Mouse (Mus musculus) embryo, embryonic 11.5 days (tissue): Measurements from ENCODE around the gene Fos.

Experiments used
- DNase-seq: peaks from one replicate; pipeline ENCODE4 v3.0.0-alpha.2; 2012; ENCODE audit warnings: low read depth, low spot score

Gene Fos

DNA sequence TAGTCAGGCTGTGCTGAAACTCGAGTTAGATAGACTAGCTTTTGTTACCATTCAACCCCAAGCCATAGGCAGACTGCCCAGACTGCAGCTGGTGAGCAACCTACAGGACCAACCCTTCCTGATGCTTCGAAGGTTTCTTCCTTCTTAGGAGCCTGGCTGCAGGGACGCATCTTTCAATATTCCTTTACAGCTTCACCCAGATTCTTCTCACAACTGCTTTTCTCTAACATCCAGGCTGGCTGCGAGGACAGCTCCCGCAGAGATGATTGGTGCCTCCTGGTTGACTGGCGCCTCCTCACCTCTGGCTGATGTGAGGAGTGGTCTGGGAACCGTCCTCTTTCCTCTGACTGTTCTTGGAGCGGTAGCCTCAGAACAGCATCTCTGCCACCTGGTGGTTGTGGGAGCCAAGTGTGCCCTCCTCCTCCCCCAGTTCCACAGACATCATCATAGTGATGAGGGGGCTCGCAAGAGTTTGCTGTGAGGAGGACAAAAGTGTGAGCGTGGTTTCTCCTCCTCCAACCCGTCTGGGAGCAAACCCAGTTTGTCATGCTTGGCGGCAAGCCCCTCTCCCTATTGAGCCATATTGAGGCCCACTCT is 14.0 kb downstream of the Fos start:
- DNase-seq: no peak

DNA sequence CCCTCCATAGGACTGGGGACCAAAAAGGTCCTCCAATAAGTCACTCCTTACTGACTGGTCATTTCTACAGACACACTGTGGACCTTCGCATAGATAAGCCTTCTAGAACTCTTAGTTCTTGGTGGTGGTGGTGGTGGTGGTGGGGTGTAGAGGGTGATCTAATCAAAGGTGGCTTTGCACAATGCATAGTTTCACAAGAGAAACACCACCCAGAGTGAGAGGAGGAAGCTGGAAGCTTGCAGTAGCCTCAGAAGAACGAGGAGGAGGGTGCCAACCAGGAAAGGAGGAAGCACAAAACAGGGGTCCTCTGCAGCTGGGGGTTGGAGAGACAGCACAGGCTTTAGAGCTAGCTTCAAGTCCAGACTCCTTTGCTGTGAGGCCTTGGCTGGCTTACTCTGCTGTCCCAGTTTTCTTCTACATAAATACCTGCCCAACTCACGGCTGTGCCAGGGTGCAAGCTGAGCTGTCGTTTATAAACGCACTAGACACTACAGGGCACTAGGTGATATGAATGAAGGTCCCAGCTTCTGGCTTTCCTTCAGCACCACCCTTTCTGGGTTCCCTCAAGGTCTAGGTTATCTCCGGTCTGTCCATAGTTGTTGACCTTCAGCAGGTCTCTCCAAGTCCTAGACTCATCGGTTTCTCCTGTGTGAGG is 15.7 kb downstream of the Fos start:
- DNase-seq: no peak

DNA sequence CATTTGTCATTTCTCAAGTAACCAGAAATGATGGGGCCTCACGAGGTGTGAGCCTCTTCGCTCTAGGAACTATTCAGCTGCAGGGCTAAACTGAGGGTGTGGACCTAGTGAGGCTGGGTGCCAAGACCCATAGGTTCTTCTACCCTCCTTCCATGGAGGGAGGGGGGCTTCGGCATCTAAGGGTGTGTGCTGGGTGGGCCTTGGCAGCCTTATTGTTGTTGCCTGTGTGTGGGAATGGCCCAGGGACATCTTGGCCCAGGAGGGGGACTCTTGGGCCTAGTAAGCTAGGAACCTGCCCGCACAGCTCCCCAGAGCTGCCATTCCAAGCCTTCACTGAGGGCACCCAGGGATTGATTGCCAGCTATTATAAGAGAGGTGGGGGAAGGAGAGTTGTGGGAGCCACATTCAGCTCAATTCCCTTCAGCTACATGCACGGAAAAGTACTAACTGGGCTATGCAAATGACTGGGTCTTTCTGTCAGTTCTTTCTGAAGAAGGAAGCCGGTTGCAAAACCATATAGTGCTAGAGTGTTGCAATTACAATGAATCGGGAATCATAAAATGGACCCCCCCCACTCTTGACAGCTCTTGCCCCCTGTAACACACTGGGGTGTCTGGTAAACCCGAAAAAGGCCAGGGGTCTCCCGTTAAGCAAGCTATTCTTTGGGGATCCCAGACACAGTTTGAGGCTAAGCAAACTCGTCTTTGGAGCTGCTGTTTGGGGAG is 16.6 kb downstream of the Fos start:
- no peak for DNase-seq

DNA sequence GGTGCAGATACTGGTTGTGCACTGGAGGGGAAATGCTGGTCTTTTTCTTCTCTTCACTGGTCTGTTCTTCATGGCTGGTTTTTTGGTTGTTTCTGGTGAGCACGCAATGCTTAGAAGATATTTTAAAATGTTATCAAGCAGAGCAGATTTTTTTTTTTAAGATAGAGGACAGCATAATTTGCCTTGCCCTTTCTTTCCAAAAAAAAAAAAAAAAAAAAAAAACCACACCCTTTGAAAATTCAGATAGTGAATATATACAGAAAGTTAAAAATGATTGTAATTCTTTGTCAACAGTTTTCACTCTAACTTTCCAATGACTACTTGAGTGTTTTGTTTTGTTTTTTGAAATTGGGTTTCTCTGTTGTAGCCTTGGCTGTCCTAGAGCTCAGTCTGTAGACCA is 17.3 kb downstream of the Fos start:
- no peak for DNase-seq

DNA sequence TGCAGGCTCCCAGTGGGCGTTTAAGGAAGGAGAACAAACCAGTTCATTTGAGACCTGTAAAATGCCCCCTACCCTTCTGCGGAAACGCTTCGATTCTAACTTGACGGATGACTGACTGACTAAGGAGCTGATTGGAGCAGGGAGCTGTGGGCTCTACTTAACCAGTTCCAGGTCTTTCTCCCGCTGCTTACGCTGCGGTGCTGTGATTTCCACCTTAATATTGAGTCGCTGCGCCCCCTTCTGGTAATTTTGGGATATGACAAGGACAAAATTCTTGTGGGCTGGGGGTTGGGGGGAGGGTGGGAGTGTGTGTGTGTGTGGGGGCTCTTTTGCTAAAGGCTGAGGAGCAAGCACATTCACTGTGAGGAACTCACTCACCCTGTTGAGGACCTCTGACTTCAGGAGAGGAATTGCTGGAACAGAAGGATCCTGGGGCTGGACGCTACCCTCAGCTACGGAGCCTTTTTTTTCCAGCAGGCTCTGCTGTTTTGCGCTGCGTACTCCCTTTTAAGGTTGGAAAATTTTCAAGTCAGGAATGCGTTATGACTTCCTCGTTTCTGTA is 18.5 kb downstream of the Fos start:
- peak; percentile 82 for DNase-seq

DNA sequence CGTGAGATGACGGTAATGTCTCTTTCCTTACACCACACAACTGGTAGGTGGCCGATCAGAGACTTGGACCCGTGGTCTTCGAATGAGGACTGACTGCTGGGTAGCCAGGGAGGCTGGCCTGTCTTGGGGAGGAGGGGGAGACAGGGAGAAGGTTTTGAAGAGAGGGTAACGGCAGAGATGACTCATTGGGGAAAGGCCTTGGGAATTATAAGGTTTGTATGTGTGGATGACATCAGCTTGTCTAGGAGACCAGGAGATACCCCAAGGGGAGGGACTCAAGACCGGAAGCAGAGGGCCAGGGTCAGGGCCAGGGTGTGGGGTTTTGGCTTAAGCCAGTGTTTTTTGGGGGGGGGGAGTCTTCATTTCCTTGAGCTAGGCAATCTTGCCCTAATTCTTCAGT is 22.6 kb downstream of the Fos start:
- DNase-seq: no peak

DNA sequence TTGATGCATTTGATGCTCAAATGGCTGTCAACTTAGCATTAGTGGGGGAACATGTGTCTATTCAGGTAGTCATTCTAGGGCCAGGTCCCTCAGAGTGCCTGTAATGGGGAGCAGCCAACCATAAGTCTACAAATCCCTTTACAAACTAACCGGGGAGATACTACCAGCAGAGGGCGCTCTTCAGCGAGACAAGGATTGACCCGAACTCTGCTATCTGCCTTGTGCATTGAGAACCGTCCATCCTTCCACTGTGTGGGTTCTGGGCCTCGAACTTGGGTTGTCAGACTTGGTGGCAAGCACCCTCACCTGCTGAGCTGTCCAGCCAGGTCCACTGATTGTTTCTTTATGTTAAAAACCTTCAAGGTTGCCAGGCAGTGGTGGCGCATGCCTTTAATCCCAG is 23.1 kb downstream of the Fos start:
- DNase-seq: no peak

DNA sequence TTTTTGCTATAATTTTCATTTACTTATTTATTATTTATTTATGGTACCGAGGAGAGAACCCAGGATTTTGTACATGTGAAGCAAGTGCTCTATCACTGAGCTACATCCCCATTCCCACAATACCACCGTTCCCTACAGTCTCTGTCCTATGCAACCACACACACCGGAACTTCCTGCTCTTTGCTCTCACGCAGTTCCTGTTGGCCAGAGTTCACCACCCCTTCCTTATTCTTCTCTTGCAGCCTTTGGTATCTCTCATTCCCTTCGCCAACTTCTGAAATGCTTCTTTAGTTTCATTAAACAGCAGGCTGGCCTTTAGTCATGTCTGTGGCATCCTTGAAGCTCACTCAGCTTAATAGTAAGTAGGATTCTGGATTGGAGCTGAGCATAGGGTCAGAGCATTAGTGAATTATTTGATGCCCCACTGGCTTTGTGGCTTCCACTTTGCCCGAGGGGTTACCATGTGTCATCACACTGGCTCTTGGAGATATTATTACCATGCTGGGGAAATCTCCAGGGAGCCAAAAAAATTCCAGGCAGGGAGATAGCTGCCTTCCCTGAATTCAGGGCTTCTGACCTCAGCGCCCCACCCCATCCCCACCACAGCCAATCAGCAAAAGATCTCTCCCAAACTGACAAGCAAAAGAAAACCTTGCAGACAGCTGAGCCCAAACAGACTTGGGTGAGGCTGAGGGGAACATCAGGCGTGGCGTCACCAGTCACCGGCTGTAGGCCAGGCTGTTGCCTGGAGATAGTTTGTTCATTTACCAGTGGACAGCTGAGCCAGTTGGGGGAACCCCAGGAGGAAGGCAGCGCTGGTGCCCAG is 23.8 kb downstream of the Fos start:
- DNase-seq: no peak

DNA sequence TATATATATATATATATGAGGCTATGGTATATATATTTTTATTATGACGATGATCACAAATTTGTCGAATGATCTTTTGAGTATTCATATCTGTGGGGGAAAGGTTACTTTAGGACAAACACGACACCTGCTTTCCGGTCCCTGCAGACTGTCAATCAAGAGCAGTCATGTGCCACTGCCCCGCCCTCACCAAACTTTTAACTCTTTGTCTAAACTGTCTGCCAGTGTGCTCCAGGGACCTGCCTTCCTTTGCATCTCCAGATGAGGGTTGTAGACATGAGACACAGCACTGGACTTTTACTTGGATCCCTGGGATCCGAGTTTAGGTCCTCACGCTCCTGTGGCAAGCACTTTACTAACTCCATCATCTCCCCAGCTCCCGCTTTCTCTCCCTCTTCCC is 25.3 kb downstream of the Fos start:
- no peak for DNase-seq

DNA sequence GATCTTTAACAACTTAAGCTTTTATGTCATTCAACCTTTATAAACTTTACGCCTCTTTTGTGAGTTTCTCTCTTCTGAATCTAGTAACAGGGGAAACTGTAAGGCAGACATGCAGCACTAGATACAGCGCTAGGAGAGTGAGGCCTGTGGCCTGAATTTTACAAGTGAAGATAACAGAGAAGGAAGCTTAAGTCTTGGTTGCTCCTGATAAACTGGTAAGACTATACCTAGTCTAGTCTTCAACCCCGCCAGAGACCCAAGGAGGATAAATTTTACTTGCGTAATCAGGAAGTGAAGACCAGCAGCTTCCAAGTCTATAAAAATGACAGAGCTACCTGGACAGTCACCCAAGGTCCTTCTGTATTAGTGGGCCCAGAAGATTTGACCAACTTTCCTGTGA is 29.0 kb downstream of the Fos start:
- no peak for DNase-seq

DNA sequence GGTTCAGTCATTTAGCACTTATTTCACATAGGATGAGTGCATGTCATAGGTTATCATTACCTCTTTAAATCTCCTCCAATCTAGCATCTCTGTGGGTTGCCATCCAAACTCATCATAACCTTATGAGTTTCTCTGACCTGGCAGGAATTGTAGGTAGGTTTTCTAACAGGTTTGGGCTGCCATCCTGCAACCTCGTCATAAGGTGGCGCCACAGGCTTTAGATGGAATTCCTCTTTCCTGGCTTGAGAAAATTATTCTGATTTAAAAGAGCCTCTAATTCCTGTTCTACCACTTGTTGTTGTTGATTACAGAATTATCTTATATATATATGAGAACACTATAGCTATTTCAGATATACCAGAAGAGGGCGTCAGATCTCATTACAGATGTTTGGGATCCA is 34.5 kb downstream of the Fos start:
- DNase-seq: no peak

DNA sequence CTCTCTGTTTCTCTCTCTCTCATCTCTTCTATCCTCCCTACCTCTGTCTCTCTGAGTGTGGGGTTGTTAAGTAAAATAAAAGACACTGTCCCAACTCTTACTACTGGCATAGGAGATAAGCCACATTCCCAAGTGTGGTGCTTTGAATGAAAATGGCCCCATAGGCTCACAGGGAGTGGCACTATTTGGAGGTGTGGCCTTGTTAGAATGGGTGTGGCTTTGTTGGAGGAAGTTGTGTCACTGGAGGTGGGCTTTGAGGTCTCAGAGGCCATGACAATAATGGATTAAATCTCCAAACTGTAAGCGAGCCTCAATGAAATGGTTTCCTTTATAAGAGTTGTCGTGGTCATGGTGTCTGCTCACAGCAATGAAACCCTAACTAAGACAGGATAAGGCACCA is 36.3 kb downstream of the Fos start:
- DNase-seq: no peak

DNA sequence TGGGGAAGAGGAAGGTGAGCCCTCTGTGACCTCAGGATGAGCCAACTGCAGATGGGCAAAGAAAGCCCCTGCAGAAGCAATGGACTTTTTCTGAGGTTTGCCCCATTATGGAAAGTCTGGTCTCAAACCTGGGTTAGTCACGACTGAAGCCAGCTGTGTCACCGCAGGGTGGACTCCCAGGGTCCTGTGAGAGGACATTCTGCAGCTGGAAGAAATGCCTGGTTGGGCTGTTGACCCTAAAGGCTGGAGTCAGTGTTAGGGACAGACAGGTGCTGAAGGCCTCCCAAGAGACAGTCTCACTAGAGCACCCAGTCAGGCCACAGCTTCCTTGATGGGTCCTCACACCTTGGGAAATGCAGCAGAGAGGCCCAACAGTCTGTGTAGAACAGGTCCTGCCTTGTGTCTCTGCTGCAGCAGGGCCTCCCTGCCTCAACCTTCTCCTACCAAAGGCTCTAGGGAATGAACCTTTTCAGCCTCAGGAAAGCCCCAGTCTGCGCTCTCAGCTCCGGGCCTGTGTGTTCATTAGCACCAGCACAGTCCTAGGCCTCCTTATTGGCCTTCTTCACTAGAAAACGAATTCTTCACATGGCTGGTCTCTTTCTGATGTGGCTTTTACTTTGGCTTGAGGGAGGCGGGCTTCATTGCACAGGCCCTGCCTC is 40.2 kb downstream of the Fos start:
- DNase-seq: no peak

DNA sequence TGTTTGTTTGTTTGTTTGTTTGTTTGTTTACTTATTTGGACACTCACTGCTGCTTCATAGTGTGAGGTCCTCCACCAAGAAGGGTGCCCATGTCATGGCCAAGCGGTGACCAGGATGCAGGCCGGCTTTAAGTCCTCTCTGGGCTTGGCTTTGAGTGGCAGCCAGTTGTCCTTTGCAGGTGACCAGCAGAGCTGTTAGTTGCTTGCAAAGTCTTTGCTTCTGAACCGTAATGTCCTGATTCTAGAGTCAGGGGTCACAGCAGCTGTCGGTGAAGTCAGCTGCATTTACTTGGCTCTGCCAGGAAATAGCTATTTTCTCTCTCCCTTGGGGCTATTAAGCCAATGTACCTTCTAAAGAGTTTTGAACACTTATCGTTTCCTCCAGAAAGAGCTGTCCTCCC is 41.3 kb downstream of the Fos start:
- no peak for DNase-seq

DNA sequence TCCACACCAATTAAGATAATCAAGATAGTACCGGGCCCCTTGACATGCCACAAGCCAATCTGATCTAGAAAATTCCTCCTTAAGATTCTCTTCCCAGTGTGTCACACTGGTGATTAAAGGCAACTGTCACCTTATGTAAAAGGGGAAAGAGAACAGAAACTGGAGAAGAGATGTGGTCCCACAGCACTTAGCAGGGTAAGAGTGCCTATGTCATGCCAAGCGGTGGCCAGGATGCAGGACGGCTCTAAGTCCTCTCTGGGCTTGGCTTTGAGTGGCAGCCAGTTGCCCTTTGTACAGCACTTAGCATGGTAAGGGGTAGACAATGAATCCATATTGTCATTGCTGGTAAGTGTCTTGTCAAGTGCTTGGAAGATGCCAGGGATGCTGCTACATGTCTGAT is 42.2 kb downstream of the Fos start:
- no peak for DNase-seq

DNA sequence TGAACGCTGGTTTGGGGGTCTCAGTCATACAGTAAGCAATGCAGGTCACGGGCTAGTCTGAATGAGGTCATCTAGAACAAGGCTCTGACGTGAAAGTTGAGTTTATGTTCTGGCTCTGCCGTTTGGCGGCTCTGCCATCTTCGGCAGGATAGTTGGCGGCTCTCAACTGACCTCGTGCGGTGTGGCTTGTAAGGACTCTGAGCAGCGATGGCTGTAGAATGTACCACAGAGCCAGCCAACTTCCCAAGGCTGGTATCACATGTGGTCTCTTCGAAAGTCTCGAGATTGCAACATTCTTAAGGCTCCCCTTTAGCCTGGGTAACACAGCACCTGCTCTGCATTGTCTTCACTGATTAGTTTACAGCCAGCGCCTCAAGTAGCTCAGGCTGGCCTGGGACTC is 43.6 kb downstream of the Fos start:
- no peak for DNase-seq

DNA sequence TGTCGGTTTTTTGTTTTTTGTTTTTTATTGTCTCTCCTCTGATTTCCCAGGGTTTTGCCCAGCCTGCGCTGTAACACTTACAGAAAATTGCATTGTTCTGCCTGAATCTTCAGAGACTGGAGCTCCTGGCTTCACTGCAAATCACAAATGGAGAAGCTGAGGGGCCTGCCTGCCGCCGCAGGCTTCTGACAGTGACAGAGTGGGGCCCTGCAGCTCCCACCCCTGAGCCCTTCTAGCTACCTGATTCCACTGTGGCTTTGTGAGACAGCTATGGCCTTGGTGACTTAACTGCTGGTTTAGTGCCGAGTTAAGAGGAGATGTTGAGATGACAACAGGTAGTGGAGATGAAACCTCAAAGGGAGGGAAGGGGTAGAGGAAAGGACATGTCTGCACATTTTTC is 44.3 kb downstream of the Fos start:
- DNase-seq: no peak

DNA sequence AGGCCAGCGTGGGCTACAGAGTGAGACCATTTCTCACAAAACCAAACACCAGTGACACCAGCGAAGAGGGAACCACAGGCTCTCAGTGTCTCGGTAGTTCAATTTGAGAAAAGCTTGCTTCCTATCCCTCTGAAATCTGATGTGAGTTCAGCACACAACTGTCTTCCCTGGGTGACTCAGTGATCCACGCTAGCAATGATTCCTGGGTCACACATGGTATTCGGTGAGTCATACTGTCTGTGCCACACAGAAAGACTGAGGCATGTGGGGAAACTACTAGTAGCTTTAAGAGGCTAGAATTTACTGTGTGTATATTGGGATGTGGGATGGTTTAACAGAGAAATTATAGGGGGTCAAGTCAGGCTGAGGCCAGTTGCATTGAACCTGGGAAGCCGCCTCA is 45.9 kb downstream of the Fos start:
- no peak for DNase-seq

DNA sequence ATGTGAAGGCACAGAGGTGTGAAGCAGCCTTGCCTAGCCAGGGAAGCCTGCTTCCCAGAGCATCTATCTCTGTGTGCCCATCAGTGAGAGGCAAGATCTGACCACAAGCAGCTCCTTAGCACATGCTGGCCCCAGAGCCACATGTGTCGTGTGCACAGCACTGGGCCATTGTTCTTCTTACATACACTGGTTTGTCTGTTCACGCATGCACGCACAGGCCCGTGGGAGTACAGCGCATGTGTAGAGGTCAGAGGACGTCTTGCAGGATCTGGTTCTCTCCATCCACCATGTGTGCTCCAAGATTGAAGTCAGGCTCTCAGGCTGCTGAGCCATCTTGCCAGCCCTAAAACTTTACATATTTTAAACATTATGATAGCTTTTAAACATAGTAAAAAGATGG is 47.4 kb downstream of the Fos start:
- DNase-seq: no peak

DNA sequence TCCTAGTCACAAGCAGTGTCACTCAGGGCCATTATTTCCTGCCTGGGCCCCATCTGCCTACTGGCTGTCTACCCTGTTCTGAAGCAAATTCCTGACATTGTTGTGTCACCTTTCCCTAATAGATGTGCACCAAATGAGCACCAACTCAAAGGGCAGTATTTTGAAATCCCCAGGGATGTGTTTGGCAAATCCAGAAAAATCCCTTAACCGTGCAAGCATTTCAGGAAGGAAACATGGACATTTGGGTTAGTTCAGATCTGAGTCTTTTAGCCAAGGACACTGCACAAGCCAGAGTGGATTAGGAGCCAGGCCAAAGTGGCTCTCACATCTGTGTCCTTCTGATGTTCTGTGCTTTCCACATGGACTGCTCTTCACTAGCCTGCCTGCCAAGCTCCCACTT is 48.0 kb downstream of the Fos start:
- DNase-seq: no peak

DNA sequence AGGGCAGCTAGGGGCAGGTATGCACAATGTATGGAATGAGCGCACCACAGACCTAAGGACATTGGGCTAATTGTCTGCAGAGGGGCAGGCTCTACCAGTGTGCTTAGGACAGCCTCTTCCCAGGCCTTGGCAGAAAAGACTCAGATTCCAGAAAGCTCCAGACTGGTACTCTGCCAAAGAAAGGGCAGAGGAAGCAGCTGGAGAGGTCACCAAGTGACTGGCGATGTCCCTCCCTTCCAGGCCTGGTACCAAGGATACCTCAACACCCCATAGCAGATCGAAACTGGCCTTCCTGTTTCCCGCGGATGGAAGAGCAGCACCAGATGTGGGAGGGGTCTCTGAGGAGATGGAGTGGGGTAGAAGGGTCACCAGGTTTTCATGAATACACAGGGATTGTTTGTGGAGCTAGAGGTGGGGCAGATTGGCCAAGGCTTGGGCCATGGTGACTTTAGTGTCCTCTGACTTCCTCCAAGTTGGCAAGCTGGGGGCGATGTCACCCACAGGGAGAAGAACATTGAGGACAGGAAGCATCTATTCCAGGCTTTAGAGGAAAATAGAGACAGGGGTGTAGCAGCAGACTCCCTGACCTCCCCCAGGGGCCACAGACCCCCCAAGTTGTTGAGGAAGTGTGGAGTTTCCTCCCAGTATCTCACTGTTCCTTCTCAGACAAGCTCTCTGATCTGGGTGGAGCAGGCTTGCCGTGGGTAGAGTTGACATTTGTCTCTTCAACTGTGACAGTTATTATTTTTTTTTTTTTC is 49.1 kb downstream of the Fos start:
- DNase-seq: no peak
